Mouse (Mus musculus) liver, postnatal 0 days (tissue): ENCODE measurements at regions not wholly inside any gene's neighbourhood (a gene's known extent, or its start where the extent isn't known, plus 50 kb on each side); places are given as distances from the start of the nearest gene placed in this dataset.

ENCODE experiments used
- ATAC-seq: fragments of 200-750 bp; cut with Nextera tagmentation; 2 replicates; pipeline ENCODE4 v1.8.0; 2017; ENCODE audit warnings: mild to moderate bottlenecking, moderate library complexity
- DNase-seq: peaks from one replicate; pipeline ENCODE4 v3.0.0-alpha.2; 2016
- H3K27ac ChIP-seq: fragments of 300-500 bp; sonication (generic); 2 replicates; pipeline ENCODE4 v1.5.1; 2014; ENCODE audit warnings: antibody characterized with exemption, moderate library complexity, mild to moderate bottlenecking, low read depth
- H3K27me3 ChIP-seq: fragments of 300-500 bp; sonication (generic); 2 replicates; pipeline ENCODE4 v1.6.1; 2014; ENCODE audit warnings: low read length, control low read depth, mixed read lengths; ENCODE audit not compliant: insufficient read depth
- H3K36me3 ChIP-seq: fragments of 300-500 bp; sonication (generic); replicated peaks from 2 replicates; pipeline ENCODE4 v1.6.1; 2014; ENCODE audit warnings: mild to moderate bottlenecking, control low read depth, low read length, moderate library complexity, mixed read lengths; ENCODE audit not compliant: insufficient read depth
- H3K4me1 ChIP-seq: fragments of 300-500 bp; sonication (generic); 2 replicates; pipeline ENCODE4 v1.6.1; 2014; ENCODE audit warnings: antibody characterized with exemption, mild to moderate bottlenecking, control low read depth; ENCODE audit not compliant: insufficient read depth
- H3K4me2 ChIP-seq: fragments of 300-500 bp; sonication (generic); 2 replicates; pipeline ENCODE4 v1.6.1; 2014; ENCODE audit warnings: low read depth, mild to moderate bottlenecking, low read length, moderate library complexity, mixed read lengths
- H3K4me3 ChIP-seq: fragments of 300-500 bp; sonication (generic); 2 replicates; pipeline ENCODE4 v1.5.1; 2014; ENCODE audit warnings: low read depth, low read length
- H3K9ac ChIP-seq: fragments of 300-500 bp; sonication (generic); replicated peaks from 2 replicates; pipeline ENCODE4 v1.6.1; 2014; ENCODE audit warnings: mild to moderate bottlenecking, moderate library complexity
- H3K9me3 ChIP-seq: fragments of 300-500 bp; sonication (generic); 2 replicates; pipeline ENCODE4 v1.6.1; 2016; ENCODE audit warnings: mild to moderate bottlenecking, control low read depth, low read length, mixed read lengths
- CTCF ChIP-seq: sonication (generic); IDR thresholded peaks from 2 replicates; pipeline ENCODE4 v1.5.1; 2016; ENCODE audit warnings: antibody characterized with exemption, low read depth
- EP300 ChIP-seq: IDR thresholded peaks from 2 replicates; pipeline ENCODE4 v1.6.1; 2016; ENCODE audit warnings: antibody characterized with exemption, low read depth, mild to moderate bottlenecking
- WGBS: fragments of 180-500 bp; shearing (Covaris S2); extraction: QIAGEN DNeasy Blood & Tissue Kit; methylation state at CpG from one replicate; pipeline ENCODE4 v1.1.7; 2014; ENCODE audit not compliant: insufficient replicate concordance; 5-methylcytosine and 5-hydroxymethylcytosine counted together

DNA sequence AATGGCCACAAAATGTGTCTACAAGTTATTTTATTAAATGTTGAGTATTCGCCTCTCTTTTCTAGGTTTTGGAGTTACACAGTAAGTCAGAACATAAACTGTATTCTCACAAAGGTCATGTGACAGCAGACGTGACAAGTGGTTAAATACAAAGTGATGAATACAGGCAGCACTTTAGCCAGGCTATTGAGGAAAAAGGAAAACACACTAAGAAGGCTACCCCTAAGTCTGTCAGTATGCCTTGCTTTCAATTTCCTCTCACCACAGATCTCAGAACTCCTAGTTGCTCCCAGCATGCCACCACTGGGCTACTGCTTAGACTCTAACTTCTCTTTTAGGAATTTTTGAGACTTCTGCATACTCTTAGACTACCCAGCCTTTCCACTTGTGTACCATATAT, 297.9 kb upstream of the Pex5l start:
- no peak for ATAC-seq
- Histone ChIP-seq H3K36me3 (no peaks in the 10 kb centered on the region), H3K4me1 (no peaks in the 10 kb centered on the region), H3K4me3 (no peak overlapping the region), H3K9me3 (no peaks in the 10 kb centered on the region), H3K27me3 (no peaks in the 10 kb centered on the region), H3K4me2 (no peak overlapping the region), H3K9ac (no peak overlapping the region), H3K27ac (no peak overlapping the region)
- DNase-seq: no peak
- TF ChIP-seq EP300 (no peak), CTCF (no peak)
- WGBS: 48% methylated on average over 2 of the region's 2 CpGs

DNA sequence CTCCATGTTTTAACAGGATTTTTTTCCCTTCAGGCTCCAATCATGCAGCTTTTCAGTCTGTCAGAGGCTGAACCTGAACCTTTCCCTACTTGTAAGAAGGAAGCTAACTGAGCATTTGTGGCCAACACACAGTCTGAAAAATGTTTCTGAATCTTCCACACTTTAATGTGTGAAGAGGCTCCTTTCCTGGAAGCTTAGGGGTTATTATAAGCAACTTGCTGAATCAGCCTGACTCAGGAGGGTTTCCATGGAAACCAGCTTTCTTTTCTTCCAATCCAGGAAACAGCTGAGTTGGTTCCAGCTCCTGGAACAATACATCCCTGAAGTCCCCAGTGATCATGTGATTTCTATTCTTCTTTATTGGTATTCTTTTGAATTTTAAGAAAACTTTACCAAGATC, 297.5 kb upstream of the Pex5l start:
- Histone ChIP-seq H3K9me3 (no peaks in the 10 kb centered on the region), H3K4me2 (no peak overlapping the region), H3K27ac (no peak overlapping the region), H3K4me3 (no peak overlapping the region), H3K27me3 (no peaks in the 10 kb centered on the region), H3K9ac (no peak overlapping the region), H3K4me1 (no peaks in the 10 kb centered on the region), H3K36me3 (no peaks in the 10 kb centered on the region)
- ATAC-seq (no peak), DNase-seq (no peak)
- no peak for TF ChIP-seq EP300
- no peak for TF ChIP-seq CTCF

DNA sequence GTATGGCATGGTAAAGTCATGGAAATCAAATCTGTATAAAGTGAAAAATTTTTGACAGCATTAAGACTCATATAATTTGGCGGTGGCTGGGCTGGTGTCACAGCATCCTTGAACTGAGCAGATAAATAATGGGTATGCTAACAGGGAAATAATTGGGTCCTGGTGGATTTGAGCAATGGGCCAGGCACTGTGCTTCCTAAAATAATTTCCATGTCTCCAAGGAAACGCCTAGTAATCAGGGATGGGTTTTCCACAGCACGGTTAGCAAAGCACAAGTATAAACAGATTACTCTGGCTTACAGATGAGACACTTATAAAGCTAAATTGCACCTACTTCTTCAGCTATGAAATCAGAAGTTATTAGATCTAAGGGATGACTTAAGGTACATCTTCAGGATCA, 273.9 kb upstream of the Pex5l start:
- ATAC-seq (no peak), DNase-seq (no peak)
- H3K9ac ChIP-seq: no peak overlapping the region
- no peak overlapping the region for H3K4me2 ChIP-seq
- no peaks in the 10 kb centered on the region for H3K9me3 ChIP-seq
- 68% methylated on average over 3 of the region's 3 CpGs for WGBS
- no peaks in the 10 kb centered on the region for H3K4me1 ChIP-seq
- no peaks in the 10 kb centered on the region for H3K27me3 ChIP-seq
- H3K27ac ChIP-seq: no peak overlapping the region
- H3K4me3 ChIP-seq: no peak overlapping the region
- H3K36me3 ChIP-seq: no peaks in the 10 kb centered on the region
- TF ChIP-seq EP300 (no peak), CTCF (no peak)

DNA sequence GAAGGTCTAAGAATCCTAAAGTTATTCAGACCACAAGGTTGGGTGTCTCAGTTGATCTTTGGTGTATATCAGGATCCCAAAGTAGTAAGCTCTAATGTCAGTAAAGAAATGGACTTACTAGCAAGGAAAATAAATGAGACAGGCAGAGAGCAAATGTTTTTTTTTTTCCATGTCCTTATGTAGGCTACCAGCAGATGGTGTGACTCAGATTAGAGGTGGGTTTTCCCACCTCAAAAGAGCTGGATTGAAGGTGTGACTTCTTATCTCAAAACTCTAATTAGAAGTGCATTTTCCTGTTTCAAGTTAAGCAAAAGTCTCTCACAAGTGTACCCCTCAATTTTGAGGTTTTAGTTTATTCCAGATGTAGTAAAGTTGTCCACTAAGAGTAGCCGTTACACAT, 273.3 kb upstream of the Pex5l start:
- no peak overlapping the region for H3K27ac ChIP-seq
- ATAC-seq (no peak), DNase-seq (no peak)
- no peaks in the 10 kb centered on the region for H3K36me3 ChIP-seq
- H3K4me2 ChIP-seq: no peak overlapping the region
- no peaks in the 10 kb centered on the region for H3K4me1 ChIP-seq
- no peak overlapping the region for H3K9ac ChIP-seq
- H3K4me3 ChIP-seq: no peak overlapping the region
- H3K27me3 ChIP-seq: no peaks in the 10 kb centered on the region
- WGBS: 69% methylated on average over 1 of the region's 1 CpGs
- TF ChIP-seq CTCF (no peak), EP300 (no peak)
- H3K9me3 ChIP-seq: no peaks in the 10 kb centered on the region

DNA sequence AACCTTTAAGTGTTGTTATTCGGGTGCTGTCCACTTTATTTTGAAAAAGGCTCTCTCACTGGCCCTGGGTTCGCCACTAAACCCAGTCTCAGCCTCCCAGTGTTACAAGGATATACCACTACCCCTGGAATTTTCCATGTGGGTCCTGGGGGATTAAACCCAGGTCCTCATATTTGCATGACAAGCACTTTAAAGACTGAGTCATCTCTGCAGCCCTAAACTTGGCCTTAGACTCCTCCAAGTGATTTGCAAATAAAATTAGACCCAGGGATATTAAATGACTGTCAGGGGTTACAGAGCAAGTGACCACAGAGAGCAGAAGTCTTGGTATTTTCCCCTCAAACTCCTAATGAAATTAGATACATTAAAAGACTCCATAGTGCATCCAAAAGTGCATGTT, 258.9 kb upstream of the Pex5l start:
- no peak for TF ChIP-seq CTCF
- TF ChIP-seq EP300: no peak
- no peak overlapping the region for H3K9ac ChIP-seq
- DNase-seq: no peak
- no peak overlapping the region for H3K4me3 ChIP-seq
- no peak overlapping the region for H3K4me2 ChIP-seq
- H3K9me3 ChIP-seq: no peaks in the 10 kb centered on the region
- no peaks in the 10 kb centered on the region for H3K36me3 ChIP-seq
- ATAC-seq: no peak
- 64% methylated on average over 2 of the region's 2 CpGs for WGBS
- H3K27ac ChIP-seq: no peak overlapping the region
- H3K27me3 ChIP-seq: no peaks in the 10 kb centered on the region
- no peaks in the 10 kb centered on the region for H3K4me1 ChIP-seq

DNA sequence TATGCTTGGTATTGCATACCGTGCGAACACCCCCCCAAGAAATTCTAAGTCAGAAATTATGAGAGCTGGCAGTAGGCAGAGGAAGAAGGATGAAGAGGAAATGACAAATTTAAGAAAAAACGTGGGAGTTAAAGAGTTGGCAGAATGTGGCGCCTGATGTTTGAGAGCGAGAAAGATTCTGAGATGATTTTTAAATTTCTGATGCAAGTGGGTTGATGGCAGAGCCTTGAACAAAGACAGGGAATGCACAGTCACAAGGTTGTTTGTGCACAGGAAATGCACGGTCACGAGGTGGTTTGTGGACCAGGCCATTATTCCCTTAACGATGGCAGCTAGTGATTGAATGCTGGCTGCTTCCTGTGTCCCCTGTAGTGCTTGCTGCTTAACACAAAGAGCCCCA, 256.3 kb upstream of the Pex5l start:
- Histone ChIP-seq H3K4me2 (no peak overlapping the region), H3K9me3 (no peaks in the 10 kb centered on the region), H3K9ac (no peak overlapping the region), H3K27me3 (no peaks in the 10 kb centered on the region), H3K36me3 (no peaks in the 10 kb centered on the region), H3K4me1 (no peaks in the 10 kb centered on the region), H3K4me3 (no peak overlapping the region), H3K27ac (no peak overlapping the region)
- ATAC-seq (no peak), DNase-seq (no peak)
- TF ChIP-seq CTCF (no peak), EP300 (no peak)
- WGBS: 47% methylated on average over 8 of the region's 8 CpGs

DNA sequence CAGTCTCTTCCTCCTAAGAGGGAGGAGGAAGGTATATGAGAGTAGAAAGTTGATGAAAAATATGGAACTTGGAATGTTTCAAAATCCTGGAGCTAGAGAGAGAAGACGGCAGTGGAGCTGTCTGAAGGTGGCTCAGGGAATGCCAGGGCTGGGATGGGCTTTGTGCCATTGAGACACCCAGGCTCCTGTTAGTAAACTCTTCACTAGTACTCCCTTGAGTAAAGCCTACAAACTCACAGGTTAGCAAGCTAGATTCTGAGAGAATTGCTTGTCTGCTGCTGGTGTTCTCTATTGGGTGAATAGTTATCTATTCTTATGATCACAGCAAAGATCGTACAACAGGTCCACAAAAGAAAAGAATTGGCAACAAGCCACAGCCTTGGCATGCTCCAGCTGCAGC, 255.3 kb upstream of the Pex5l start:
- no peak overlapping the region for H3K9ac ChIP-seq
- H3K4me3 ChIP-seq: no peak overlapping the region
- WGBS: 64% methylated on average over 2 of the region's 2 CpGs
- no peaks in the 10 kb centered on the region for H3K27me3 ChIP-seq
- DNase-seq (no peak), ATAC-seq (no peak)
- H3K27ac ChIP-seq: no peak overlapping the region
- no peaks in the 10 kb centered on the region for H3K9me3 ChIP-seq
- H3K4me1 ChIP-seq: no peaks in the 10 kb centered on the region
- TF ChIP-seq CTCF: no peak
- TF ChIP-seq EP300: no peak
- H3K4me2 ChIP-seq: no peak overlapping the region
- H3K36me3 ChIP-seq: no peaks in the 10 kb centered on the region
